Mouse (Mus musculus): ENCODE data around the gene Ssbp3. TPM values are rescaled to one million over a fixed set of nuclear protein-coding genes. Genes with fewer than 3 reads are reported as not detected.
A peak's percentile ranks its signal among the peaks of the same experiment; 100 is the strongest.

Gene Ssbp3
- polyA plus RNA-seq, 1 experiment from 2014 or later, result 73.2 TPM

- Histone ChIP-seq H3K4me1 (replicated peaks; ENCODE audit: control insufficient read depth, insufficient read depth, low read length) (peaks cover 9% of the 10 kb centered on the region), H3K9me3 (ENCODE audit: control insufficient read depth, low read length) (no peaks in the 10 kb centered on the region), H3K27ac (ENCODE audit: low read depth) (no peak overlapping the region), H3K4me2 (ENCODE audit: low read length) (no peak overlapping the region), H3K36me3 (ENCODE audit: control insufficient read depth, insufficient read depth, low read length) (peaks cover 52% of the 10 kb centered on the region), H3K27me3 (replicated peaks; ENCODE audit: control insufficient read depth, insufficient read depth, low read length) (no peaks in the 10 kb centered on the region), H3K4me3 (ENCODE audit: low read depth, low read length) (no peak overlapping the region), H3K9ac (ENCODE audit: low read length) (no peak overlapping the region)
- DNase-seq (ENCODE audit: low spot score) (no peak), ATAC-seq (replicated peaks; ENCODE audit: low FRiP score, low TSS enrichment, low read depth) (no peak)
- 87% methylated on average over 5 of the region's 5 CpGs for WGBS
Observed at GRCm38 (mm10) chr4:107064394-107065098, 154.0 kb downstream of the Ssbp3 start.

GRCm38 (mm10) chr4:107066252-107067124 is 156.0 kb downstream of the Ssbp3 start, which contains the start of the genes Mrpl37 and Cyb5rl:
TSS of gene Mrpl37 (minus strand) at chr4:107066868.
TSS of gene Cyb5rl (plus strand) at chr4:107066988.
- no peaks in the 10 kb centered on the region for H3K27me3 ChIP-seq (replicated peaks; ENCODE audit: control insufficient read depth, insufficient read depth, low read length)
- peak; percentile 97 for DNase-seq (ENCODE audit: low spot score)
- H3K36me3 ChIP-seq (ENCODE audit: control insufficient read depth, insufficient read depth, low read length), result peaks cover 34% of the 10 kb centered on the region
- peaks cover 9% of the 10 kb centered on the region for H3K4me1 ChIP-seq (replicated peaks; ENCODE audit: control insufficient read depth, insufficient read depth, low read length)
- peak within 1 kb of the TSS; percentile 24; the same call in 1 of the 2 replicates for H3K27ac ChIP-seq (ENCODE audit: low read depth)
- peak within 1 kb of the TSS; percentile 68 for H3K4me2 ChIP-seq (ENCODE audit: low read length)
- WGBS, result 1% methylated on average over 60 of the region's 60 CpGs
- peak within 1 kb of the TSS; percentile 92 for H3K4me3 ChIP-seq (ENCODE audit: low read depth, low read length)
- H3K9ac ChIP-seq (ENCODE audit: low read length), result peak within 1 kb of the TSS; percentile 80
- no peaks in the 10 kb centered on the region for H3K9me3 ChIP-seq (ENCODE audit: control insufficient read depth, low read length)
- ATAC-seq (replicated peaks; ENCODE audit: low FRiP score, low TSS enrichment, low read depth), result peak; percentile 98

DNA sequence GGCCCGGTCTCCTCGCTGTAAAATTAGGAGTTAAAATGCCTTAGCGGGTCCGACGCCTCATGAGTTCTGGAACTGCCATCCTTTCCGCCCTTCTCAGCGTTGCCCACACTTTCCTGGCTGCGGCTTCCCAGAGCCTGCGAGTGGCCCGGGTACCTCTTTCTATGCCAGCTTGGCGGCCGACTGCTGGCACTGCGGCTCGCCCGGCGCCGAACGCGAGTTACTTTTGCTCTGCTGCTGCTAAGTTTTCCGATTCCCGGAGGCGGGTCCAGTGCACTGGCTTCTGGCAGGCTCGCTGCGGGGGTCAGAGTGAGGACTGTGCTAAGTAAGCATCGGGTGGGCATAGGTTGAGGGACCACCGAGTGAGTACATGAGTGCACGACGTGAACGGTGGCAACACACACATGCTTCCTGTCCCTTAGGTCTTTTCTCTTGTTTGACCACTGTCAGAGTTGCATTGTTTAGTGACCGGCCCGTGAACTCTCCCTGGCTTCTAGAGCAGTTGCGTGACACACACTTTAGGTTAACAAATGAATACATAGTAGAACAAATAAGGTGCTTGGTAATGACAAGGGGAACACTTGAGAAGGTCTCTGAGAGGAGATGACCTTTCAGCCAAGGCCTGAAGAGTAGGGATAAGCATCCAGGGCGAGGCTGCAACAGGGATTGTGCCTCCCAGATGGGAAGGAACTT is 156.8 kb downstream of the Ssbp3 start:
- peaks cover 26% of the 10 kb centered on the region for H3K36me3 ChIP-seq (ENCODE audit: control insufficient read depth, insufficient read depth, low read length)
- DNase-seq (ENCODE audit: low spot score) (no peak), ATAC-seq (replicated peaks; ENCODE audit: low FRiP score, low TSS enrichment, low read depth) (peak; percentile 10; the same call in 1 of the 2 replicates)
- H3K4me3 ChIP-seq (ENCODE audit: low read depth, low read length), result peak overlapping the region; percentile 92
- 4% methylated on average over 33 of the region's 33 CpGs for WGBS
- H3K4me1 ChIP-seq (replicated peaks; ENCODE audit: control insufficient read depth, insufficient read depth, low read length), result peaks cover 9% of the 10 kb centered on the region
- no peaks in the 10 kb centered on the region for H3K27me3 ChIP-seq (replicated peaks; ENCODE audit: control insufficient read depth, insufficient read depth, low read length)
- no peak overlapping the region for H3K27ac ChIP-seq (ENCODE audit: low read depth)
- H3K9me3 ChIP-seq (ENCODE audit: control insufficient read depth, low read length), result no peaks in the 10 kb centered on the region
- peak overlapping the region; percentile 80 for H3K9ac ChIP-seq (ENCODE audit: low read length)
- H3K4me2 ChIP-seq (ENCODE audit: low read length), result peak overlapping the region; percentile 64

DNA sequence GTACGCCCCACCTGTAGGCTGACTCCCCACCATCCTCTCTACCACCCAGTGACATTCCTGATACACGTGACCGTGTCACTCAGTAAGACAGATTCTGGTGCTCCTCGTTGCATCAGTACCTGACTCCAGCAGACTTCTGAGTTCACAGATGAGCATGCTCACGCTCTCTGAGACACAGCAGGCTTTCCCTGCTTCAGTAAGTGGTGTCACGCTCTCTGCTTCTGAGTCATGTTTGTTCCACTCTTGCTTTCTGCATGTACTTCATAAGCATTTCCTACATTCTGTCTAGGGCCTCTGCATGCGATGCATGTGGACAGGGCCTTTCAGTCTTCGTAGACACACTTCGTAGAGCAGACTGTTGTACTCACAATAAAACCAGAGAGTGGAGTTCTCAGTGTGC is 161.8 kb downstream of the Ssbp3 start:
- Histone ChIP-seq H3K4me2 (ENCODE audit: low read length) (no peak overlapping the region), H3K4me1 (replicated peaks; ENCODE audit: control insufficient read depth, insufficient read depth, low read length) (no peaks in the 10 kb centered on the region), H3K27me3 (replicated peaks; ENCODE audit: control insufficient read depth, insufficient read depth, low read length) (no peaks in the 10 kb centered on the region), H3K36me3 (ENCODE audit: control insufficient read depth, insufficient read depth, low read length) (no peaks in the 10 kb centered on the region), H3K9me3 (ENCODE audit: control insufficient read depth, low read length) (no peaks in the 10 kb centered on the region), H3K4me3 (ENCODE audit: low read depth, low read length) (no peak overlapping the region), H3K27ac (ENCODE audit: low read depth) (no peak overlapping the region), H3K9ac (ENCODE audit: low read length) (no peak overlapping the region)
- DNase-seq (ENCODE audit: low spot score) (no peak), ATAC-seq (replicated peaks; ENCODE audit: low FRiP score, low TSS enrichment, low read depth) (no peak)
- 83% methylated on average over 9 of the region's 9 CpGs for whole genome bisulfite sequencing

DNA sequence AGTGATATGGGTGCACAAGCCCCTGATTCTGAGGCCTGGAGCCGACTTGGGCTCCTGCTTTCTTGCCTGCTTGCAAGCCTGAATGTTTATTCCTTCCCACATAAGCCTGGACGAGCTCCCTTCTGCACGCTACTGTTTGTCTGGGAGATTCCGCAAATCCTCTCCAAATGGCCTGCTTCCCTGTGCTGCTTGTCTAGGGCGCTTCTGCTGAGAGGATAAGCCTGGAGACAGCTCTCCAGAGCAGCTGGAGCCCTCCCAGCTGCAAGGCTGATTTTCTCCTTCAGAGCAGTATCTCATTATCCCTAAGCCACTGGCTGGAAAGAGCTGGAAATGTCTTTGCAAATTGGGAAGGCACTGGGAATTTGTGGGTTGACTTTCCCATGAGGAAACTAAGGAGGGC is 165.0 kb downstream of the Ssbp3 start:
- Histone ChIP-seq H3K9me3 (ENCODE audit: control insufficient read depth, low read length) (no peaks in the 10 kb centered on the region), H3K27me3 (replicated peaks; ENCODE audit: control insufficient read depth, insufficient read depth, low read length) (no peaks in the 10 kb centered on the region), H3K4me2 (ENCODE audit: low read length) (no peak overlapping the region), H3K36me3 (ENCODE audit: control insufficient read depth, insufficient read depth, low read length) (no peaks in the 10 kb centered on the region), H3K27ac (ENCODE audit: low read depth) (no peak overlapping the region), H3K4me1 (replicated peaks; ENCODE audit: control insufficient read depth, insufficient read depth, low read length) (no peaks in the 10 kb centered on the region), H3K4me3 (ENCODE audit: low read depth, low read length) (no peak overlapping the region), H3K9ac (ENCODE audit: low read length) (no peak overlapping the region)
- no peak for DNase-seq (ENCODE audit: low spot score)
- WGBS, result 51% methylated on average over 5 of the region's 5 CpGs
- no peak for ATAC-seq (replicated peaks; ENCODE audit: low FRiP score, low TSS enrichment, low read depth)

GRCm38 (mm10) chr4:107078894-107079293 is 168.4 kb downstream of the Ssbp3 start:
- H3K4me3 ChIP-seq (ENCODE audit: low read depth, low read length), result no peak overlapping the region
- no peaks in the 10 kb centered on the region for H3K4me1 ChIP-seq (replicated peaks; ENCODE audit: control insufficient read depth, insufficient read depth, low read length)
- WGBS, result 83% methylated on average over 4 of the region's 4 CpGs
- H3K9ac ChIP-seq (ENCODE audit: low read length), result no peak overlapping the region
- H3K4me2 ChIP-seq (ENCODE audit: low read length), result no peak overlapping the region
- H3K36me3 ChIP-seq (ENCODE audit: control insufficient read depth, insufficient read depth, low read length), result no peaks in the 10 kb centered on the region
- H3K9me3 ChIP-seq (ENCODE audit: control insufficient read depth, low read length), result no peaks in the 10 kb centered on the region
- H3K27me3 ChIP-seq (replicated peaks; ENCODE audit: control insufficient read depth, insufficient read depth, low read length), result no peaks in the 10 kb centered on the region
- no peak for ATAC-seq (replicated peaks; ENCODE audit: low FRiP score, low TSS enrichment, low read depth)
- DNase-seq (ENCODE audit: low spot score), result no peak
- H3K27ac ChIP-seq (ENCODE audit: low read depth), result no peak overlapping the region

DNA sequence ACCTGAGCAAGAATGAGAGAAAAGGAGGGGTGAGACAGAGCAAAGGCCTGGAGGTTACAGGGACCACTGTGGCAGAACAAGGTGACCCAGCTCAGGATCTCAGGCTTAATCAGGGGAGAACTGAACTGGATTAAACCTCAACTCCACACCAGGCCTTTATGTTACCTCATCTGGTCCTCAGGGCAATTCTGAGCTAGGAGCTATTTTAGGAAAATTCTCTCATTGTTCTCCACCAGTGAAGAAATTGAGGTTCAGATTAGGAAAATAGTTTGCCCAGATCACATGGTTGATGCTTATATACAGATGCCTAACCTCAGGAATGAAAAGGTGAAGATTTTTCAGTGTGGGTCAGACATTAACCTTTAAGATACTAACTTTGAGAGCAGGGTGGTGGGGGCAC is 169.2 kb downstream of the Ssbp3 start:
- Histone ChIP-seq H3K4me1 (replicated peaks; ENCODE audit: control insufficient read depth, insufficient read depth, low read length) (0 out of 2 replicates have a peak, but pooled peaks cover 2% of the 10 kb centered on the region), H3K4me2 (ENCODE audit: low read length) (no peak overlapping the region), H3K9me3 (ENCODE audit: control insufficient read depth, low read length) (no peaks in the 10 kb centered on the region), H3K4me3 (ENCODE audit: low read depth, low read length) (no peak overlapping the region), H3K27ac (ENCODE audit: low read depth) (no peak overlapping the region), H3K36me3 (ENCODE audit: control insufficient read depth, insufficient read depth, low read length) (no peaks in the 10 kb centered on the region), H3K27me3 (replicated peaks; ENCODE audit: control insufficient read depth, insufficient read depth, low read length) (no peaks in the 10 kb centered on the region), H3K9ac (ENCODE audit: low read length) (no peak overlapping the region)
- no peak for DNase-seq (ENCODE audit: low spot score)
- no peak for ATAC-seq (replicated peaks; ENCODE audit: low FRiP score, low TSS enrichment, low read depth)

DNA sequence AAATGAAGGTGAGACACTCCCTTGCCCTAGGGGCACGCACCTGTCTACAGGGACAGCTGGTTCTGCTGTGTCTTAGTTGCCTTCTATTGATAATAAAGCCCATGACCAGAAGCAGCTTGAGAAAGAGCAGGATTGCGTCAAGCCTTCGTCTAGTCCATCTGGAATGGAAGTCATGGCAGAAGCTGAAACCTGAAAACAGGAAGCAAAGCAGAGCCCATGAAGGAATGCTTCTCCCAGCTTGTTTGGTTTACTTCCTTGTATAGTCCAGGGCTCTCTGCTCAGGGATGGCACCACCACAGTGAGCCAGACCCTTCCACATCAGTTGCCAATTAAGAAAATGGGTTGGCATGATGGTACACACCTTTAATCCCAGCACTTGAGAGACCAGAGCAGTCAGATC is 171.7 kb downstream of the Ssbp3 start:
- no peak overlapping the region for H3K27ac ChIP-seq (ENCODE audit: low read depth)
- DNase-seq (ENCODE audit: low spot score), result no peak

More for the DNA sequence above, 171.7 kb downstream of the Ssbp3 start:
- WGBS, result 82% methylated on average over 3 of the region's 3 CpGs
- Histone ChIP-seq H3K9me3 (ENCODE audit: control insufficient read depth, low read length) (no peaks in the 10 kb centered on the region), H3K4me3 (ENCODE audit: low read depth, low read length) (no peak overlapping the region), H3K9ac (ENCODE audit: low read length) (no peak overlapping the region), H3K36me3 (ENCODE audit: control insufficient read depth, insufficient read depth, low read length) (no peaks in the 10 kb centered on the region), H3K4me1 (replicated peaks; ENCODE audit: control insufficient read depth, insufficient read depth, low read length) (0 out of 2 replicates have a peak, but pooled peaks cover 4% of the 10 kb centered on the region), H3K27me3 (replicated peaks; ENCODE audit: control insufficient read depth, insufficient read depth, low read length) (no peaks in the 10 kb centered on the region), H3K4me2 (ENCODE audit: low read length) (no peak overlapping the region)
- ATAC-seq (replicated peaks; ENCODE audit: low FRiP score, low TSS enrichment, low read depth), result no peak
